Mouse (Mus musculus) C2C12 (cell line): ENCODE data around the gene Gm27029. TPM values are rescaled to one million over a fixed set of nuclear protein-coding genes. Genes with fewer than 3 reads are reported as not detected.
"Not testable (repeated sequence)": the region's sequence is repeated elsewhere in the genome, so short reads cannot be mapped to it uniquely, and the experiment has no call there.

Experiments
- H3K27me3 ChIP-seq: one replicate; pipeline ENCODE4 v1.6.1; 2011; ENCODE audit not compliant: control insufficient read depth, insufficient read depth, insufficient read length
- H3K36me3 ChIP-seq: one replicate; pipeline ENCODE4 v1.6.1; 2011; ENCODE audit not compliant: control insufficient read depth, insufficient read depth
- H3K4me3 ChIP-seq: one replicate; pipeline ENCODE4 v1.5.1; 2011; ENCODE audit warnings: mild to moderate bottlenecking, control low read depth; ENCODE audit not compliant: poor library complexity, insufficient read depth, severe bottlenecking
- H3K79me2 ChIP-seq: one replicate; pipeline ENCODE4 v1.6.1; 2011; ENCODE audit not compliant: control insufficient read depth, insufficient read depth
- H3K79me3 ChIP-seq: one replicate; pipeline ENCODE4 v1.6.1; 2011; ENCODE audit warnings: low read depth, control low read depth
- H3ac ChIP-seq: one replicate; pipeline ENCODE3; 2011; ENCODE audit warnings: low read depth; ENCODE audit not compliant: control insufficient read depth, insufficient read length
- CEBPB ChIP-seq: IDR thresholded peaks from one replicate; pipeline ENCODE4 v1.6.1; 2011; ENCODE audit warnings: low read depth, mild to moderate bottlenecking, control low read depth, moderate library complexity
- CTCF ChIP-seq: IDR thresholded peaks from one replicate; pipeline ENCODE4 v1.5.1; 2011; ENCODE audit not compliant: control insufficient read depth, insufficient read depth, insufficient read length
- FOSL1 ChIP-seq: IDR thresholded peaks from one replicate; pipeline ENCODE4 v1.8.0; 2011; ENCODE audit warnings: mild to moderate bottlenecking, low read length; ENCODE audit not compliant: poor library complexity, insufficient read depth, severe bottlenecking
- MAX ChIP-seq: IDR thresholded peaks from one replicate; pipeline ENCODE4 v1.6.1; 2011; ENCODE audit warnings: mild to moderate bottlenecking, control low read depth
- MYOD1 ChIP-seq: IDR thresholded peaks from one replicate; pipeline ENCODE4 v1.6.1; 2011; ENCODE audit warnings: low read depth; ENCODE audit not compliant: control insufficient read depth, insufficient read length
- MYOG ChIP-seq: IDR thresholded peaks from one replicate; pipeline ENCODE4 v1.6.1; 2011; ENCODE audit not compliant: control insufficient read depth, insufficient read length; ENCODE audit errors: extremely low read depth
- USF1 ChIP-seq: IDR thresholded peaks from one replicate; pipeline ENCODE4 v1.6.1; 2011; ENCODE audit warnings: low read depth, mild to moderate bottlenecking, control low read depth, moderate library complexity
- polyA plus RNA-seq: library from polyadenylated mRNA; unstranded; fragments of >200 nt; fragmentation: generic; extraction: Trizol; gene quantifications from one replicate; pipeline ENCODE4 v1.2.1, GENCODE M21; 2012; ENCODE audit warnings: missing spikeins

The Gm27029 gene
- polyA plus RNA-seq, 1 experiment, result 5.2 TPM

DNA sequence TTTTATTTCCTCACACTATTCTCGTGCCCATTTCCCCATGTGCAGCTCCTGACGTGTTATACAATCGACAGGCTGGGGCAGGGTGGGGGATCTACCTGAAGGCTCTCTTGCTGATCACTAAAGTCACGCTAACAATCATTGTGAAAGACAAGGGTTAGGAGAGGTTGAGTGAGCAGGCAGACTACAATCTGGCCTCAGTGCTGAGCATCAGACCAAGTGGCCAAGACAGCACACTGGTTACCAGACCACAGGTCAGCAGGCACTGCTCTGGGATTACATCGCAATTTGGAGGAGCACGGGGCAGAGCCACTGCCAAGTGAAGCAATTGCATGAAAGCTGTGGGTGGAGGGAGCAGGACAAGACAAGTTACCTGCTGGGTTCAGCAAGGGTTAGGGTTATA, 45.7 kb downstream of the Gm27029 start:
- H3K27me3 ChIP-seq, result peaks cover 35% of the 10 kb centered on the region
- no peak for TF ChIP-seq CTCF
- TF ChIP-seq USF1, result no peak
- no peak for TF ChIP-seq FOSL1
- no peak for TF ChIP-seq MYOD1
- TF ChIP-seq MYOG, result no peak
- TF ChIP-seq CEBPB, result no peak
- no peak for TF ChIP-seq MAX
- no peak overlapping the region for H3K4me3 ChIP-seq
- H3K79me3 ChIP-seq, result no peaks in the 10 kb centered on the region
- no peaks in the 10 kb centered on the region for H3K36me3 ChIP-seq
- H3K79me2 ChIP-seq, result no peaks in the 10 kb centered on the region
- no peak overlapping the region for H3ac ChIP-seq

- H3K79me3 ChIP-seq, result not testable (repeated sequence)
Measured at GRCm38 (mm10) chr11:101378196-101378595, 46.4 kb downstream of the Gm27029 start.

DNA sequence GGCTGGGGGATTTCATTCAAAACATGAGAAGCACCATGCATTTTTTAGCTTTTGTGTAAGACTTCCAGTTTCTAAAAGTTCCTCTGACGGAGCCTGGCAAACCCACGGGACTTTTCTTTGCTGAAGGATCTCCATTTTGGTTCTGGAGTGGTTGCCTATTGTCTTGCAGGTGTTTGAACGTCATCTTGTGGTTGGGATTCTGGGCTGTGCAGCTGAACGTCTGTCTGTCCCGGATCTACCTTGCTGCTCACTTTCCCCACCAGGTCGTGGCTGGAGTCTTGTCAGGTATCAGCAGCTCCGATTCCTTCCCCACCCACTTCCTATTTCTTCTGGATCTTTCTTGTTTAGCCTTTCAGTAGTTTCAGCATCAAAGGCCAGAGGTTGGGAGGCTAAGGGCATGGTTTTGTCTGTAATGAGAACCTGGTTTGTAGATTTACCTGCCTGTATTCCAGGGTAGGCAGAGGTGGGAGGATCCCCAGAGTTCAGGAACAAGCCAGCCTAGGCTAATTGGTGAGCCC, 50.1 kb downstream of the Gm27029 start:
- Histone ChIP-seq H3K4me3 (no peak overlapping the region), H3K36me3 (no peaks in the 10 kb centered on the region), H3K79me2 (no peaks in the 10 kb centered on the region), H3K79me3 (no peaks in the 10 kb centered on the region), H3ac (no peak overlapping the region), H3K27me3 (peaks cover 40% of the 10 kb centered on the region)
- no peak for TF ChIP-seq CEBPB
- TF ChIP-seq MAX, result no peak

More at GRCm38 (mm10) chr11:101378196-101378595, 46.4 kb downstream of the Gm27029 start:
- peaks cover 35% of the 10 kb centered on the region for H3K27me3 ChIP-seq
- H3K79me2 ChIP-seq, H3K36me3 ChIP-seq, H3ac ChIP-seq, H3K4me3 ChIP-seq: not testable (repeated sequence)

GRCm38 (mm10) chr11:101370141-101370540, 54.5 kb downstream of the Gm27029 start:
- Histone ChIP-seq H3K79me3 (no peaks in the 10 kb centered on the region), H3K4me3 (no peak overlapping the region), H3K27me3 (peaks cover 17% of the 10 kb centered on the region), H3K79me2 (no peaks in the 10 kb centered on the region), H3K36me3 (no peaks in the 10 kb centered on the region), H3ac (no peak overlapping the region)
- no peak for TF ChIP-seq MYOG
- no peak for TF ChIP-seq MYOD1
- TF ChIP-seq MAX, result no peak
- TF ChIP-seq FOSL1, result no peak
- no peak for TF ChIP-seq CEBPB
- no peak for TF ChIP-seq CTCF
- no peak for TF ChIP-seq USF1

DNA sequence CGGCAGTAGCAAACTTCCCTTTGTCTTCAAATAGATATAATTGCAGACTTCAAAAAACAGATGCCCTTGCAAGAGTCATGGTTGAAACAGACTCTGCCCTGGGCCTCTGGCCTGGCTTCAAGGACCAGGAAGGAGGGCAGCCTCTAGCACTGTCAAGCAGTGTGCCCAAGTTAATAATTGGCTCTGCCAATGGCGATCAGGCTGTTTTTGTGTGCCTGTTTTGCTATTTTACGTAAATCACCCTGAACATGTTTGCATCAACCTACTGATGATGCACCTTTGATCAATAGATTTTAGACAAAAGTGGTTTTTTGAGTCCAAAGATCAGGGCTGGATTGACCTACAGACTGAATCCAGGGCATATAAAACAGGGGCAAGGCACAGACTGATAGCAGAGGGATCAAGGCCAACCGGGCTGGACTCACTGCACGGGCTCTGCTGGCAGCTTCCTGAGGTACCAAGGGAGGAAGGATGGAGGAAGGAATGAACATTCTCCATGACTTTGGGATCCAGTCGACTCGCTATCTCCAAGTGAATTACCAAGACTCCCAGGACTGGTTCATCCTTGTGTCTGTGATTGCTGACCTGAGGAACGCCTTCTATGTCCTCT, 57.2 kb downstream of the Gm27029 start, which contains the start of gene G6pc:
Gene G6pc, plus strand, starts transcription at position 236 of the 610 bp plus-strand sequence.
- Histone ChIP-seq H3K27me3 (peaks cover 21% of the 10 kb centered on the region), H3K79me2 (no peaks in the 10 kb centered on the region)

DNA sequence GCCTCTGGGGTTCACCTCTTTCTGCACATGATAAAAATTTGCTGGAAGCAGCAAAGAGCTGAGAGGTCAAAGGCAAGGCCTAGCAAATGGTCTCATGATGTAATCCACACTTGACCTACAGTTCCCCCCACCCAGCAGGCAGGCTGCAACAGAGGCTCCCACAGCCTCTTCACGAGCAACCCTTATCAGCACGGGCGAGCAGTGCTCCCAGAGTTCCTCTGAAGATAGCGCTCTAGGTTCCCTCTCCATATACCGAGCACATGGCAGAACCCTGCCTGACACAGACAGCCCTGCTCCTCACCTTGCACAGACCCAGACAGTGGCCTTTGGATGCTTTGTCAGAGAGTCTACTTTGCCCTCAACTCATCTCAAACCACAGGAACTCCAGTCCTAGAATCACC, 60.1 kb downstream of the Gm27029 start:
- Histone ChIP-seq H3K79me2 (no peaks in the 10 kb centered on the region), H3K27me3 (peaks cover 17% of the 10 kb centered on the region), H3ac (no peak overlapping the region)

More for the DNA sequence above, 57.2 kb downstream of the Gm27029 start, which contains the start of gene G6pc:
- no peak for TF ChIP-seq MAX
- TF ChIP-seq USF1, result no peak
- no peak for TF ChIP-seq CTCF
- TF ChIP-seq MYOD1, result no peak
- no peak for TF ChIP-seq CEBPB
- TF ChIP-seq MYOG, result no peak
- TF ChIP-seq FOSL1, result no peak
- no peaks in the 10 kb centered on the region for H3K36me3 ChIP-seq
- no peak within 1 kb of the TSS for H3ac ChIP-seq
- no peak within 1 kb of the TSS for H3K4me3 ChIP-seq
- H3K79me3 ChIP-seq, result no peaks in the 10 kb centered on the region

More for the DNA sequence above, 60.1 kb downstream of the Gm27029 start:
- no peak for TF ChIP-seq MYOD1
- TF ChIP-seq MYOG, result no peak
- TF ChIP-seq CEBPB, result no peak
- Histone ChIP-seq H3K36me3 (no peaks in the 10 kb centered on the region), H3K4me3 (no peak overlapping the region), H3K79me3 (no peaks in the 10 kb centered on the region)
